Mouse (Mus musculus) cerebellum, postnatal 36 days (tissue): ENCODE measurements around the gene D6Ertd527e.
"Not testable (repeated sequence)": the region's sequence is repeated elsewhere in the genome, so short reads cannot be mapped to it uniquely, and the experiment has no call there.

Experiments
- DNase-seq, 2 experiments: peaks; one replicate each; pipeline ENCODE4 v3.0.0; 2021 to 2022; ENCODE audit warnings: mixed read lengths in 2 of 2

Gene D6Ertd527e

GRCm38 (mm10) chr6:87104123-87104796 lies at the start of gene D6Ertd527e:
TSS of gene D6Ertd527e (plus strand) at chr6:87104746.
- no peak for DNase-seq

- DNase-seq, result no peak
Measured at GRCm38 (mm10) chr6:87059754-87060153, 44.8 kb upstream of the D6Ertd527e start.

GRCm38 (mm10) chr6:87063586-87063985 lies 41.0 kb upstream of the D6Ertd527e start:
- DNase-seq, result no peak

GRCm38 (mm10) chr6:87068209-87068608 lies 36.3 kb upstream of the D6Ertd527e start:
- DNase-seq, result no peak

DNA sequence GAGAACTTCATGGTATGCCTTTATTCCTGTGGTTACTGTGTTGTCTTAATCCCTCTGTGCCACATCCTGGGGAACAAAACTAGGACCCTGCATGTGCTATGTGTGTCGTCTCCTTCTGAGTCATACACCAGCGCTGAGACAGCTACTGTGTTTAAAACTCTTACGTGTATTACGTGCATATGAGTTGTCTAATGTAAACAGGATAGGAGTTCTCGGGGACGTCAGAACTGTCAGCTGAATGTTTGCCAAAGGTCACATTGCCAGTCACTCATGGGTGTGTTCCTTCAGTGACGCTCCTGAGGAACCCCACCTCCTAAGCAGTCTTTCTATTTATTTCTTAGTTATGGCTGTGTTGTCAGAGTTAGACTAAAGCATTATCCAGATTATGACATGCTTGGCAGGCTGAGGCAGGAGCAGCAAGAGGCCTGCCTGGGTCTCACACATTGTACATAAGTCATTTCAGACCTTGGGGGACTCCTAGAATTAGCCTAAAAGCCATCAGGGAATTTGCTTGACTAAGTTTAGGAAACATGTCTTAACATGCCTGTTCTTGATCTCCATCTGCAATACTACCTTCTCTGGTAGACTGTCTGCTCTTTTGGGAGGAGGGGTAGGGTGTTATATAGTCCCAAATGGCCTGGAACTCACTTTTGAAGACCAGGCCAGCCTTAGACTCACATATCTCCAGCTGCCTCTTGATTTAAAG lies 35.2 kb upstream of the D6Ertd527e start:
- no peak for DNase-seq

- no peak for DNase-seq
Measured at GRCm38 (mm10) chr6:87070641-87071040, 33.9 kb upstream of the D6Ertd527e start.

DNA sequence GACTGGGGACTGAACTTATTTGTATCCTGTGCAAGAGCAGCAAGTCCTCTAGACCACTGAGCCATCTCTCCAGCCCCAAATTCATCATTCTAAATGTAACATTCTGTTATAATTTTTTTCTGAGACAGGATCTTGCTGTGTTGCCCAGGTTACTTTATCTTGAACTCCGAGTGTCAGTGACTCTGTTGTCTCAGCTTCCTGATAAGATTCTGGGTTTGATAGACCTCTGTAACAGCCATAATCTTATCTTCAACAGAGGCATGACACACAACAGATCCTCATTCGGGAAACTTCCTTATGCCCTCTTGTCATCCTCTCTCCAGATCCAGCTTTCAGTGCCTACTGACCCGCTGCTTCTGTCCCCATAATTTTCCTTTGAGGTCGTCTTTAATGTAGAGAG lies 31.8 kb upstream of the D6Ertd527e start:
- DNase-seq, result no peak

- DNase-seq, result no peak
Measured at GRCm38 (mm10) chr6:87075092-87075685, 29.4 kb upstream of the D6Ertd527e start.

DNA sequence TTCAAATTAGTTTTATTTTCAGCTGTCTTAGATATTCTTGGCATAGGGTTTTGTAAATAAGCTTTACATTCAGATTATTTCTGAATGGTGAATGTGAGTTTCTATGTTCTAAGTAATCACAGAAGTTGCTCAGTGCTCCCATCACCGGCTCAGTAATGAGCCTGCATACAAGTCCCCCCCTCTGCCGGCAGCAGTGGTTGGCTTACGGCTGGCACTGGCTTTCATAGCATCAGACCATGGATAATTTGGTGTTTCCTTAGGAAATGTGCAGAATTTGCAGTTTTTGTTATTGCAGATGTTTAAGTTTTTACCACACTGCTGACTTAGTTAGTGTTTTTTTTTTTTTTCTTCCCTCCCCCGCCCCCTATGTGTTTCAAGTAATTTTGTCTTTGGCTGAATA lies 25.1 kb upstream of the D6Ertd527e start:
- no peak for DNase-seq

GRCm38 (mm10) chr6:87085026-87085425 lies 19.5 kb upstream of the D6Ertd527e start:
- no peak for DNase-seq

DNA sequence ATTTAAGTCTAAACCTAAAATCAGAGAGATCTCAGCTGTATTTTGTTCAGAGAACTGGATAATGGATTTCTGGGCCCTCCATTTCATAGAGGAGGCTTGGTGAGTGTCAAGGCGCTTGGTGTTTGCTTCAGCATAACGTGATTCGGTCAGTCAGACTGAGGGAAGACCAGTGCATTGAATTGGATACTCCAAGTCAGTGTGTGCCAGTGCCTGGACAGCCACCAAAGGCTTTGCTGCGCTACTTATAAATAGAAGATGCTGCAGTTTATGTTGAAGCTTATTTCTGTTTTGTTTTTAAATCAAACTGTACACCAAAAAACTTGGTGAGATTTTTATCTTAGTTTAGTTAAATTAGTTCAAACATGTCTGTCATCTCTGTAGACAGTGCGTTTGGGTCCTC lies 16.2 kb upstream of the D6Ertd527e start:
- DNase-seq, result no peak

GRCm38 (mm10) chr6:87090877-87091276 lies 13.7 kb upstream of the D6Ertd527e start:
- no peak for DNase-seq

DNA sequence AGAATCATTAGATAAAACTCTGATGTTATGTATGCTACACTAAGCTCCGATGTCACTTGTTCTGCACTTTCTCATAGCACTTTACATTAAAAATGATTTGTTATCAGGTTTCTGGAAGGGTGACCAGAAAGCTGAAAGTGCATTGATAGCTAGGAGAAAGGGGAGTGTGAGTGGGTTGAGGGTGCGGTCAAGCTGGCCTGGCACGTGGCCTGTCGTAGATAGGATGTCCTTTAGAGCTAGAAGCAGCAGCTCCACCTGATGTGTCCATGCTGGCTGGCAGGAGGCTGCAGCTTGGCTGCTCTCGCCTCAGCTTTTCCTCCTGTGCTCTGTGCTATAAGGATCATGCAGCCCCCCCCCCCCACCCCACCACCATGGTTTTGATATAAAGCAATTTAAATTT lies 12.1 kb upstream of the D6Ertd527e start:
- DNase-seq, result no peak

- not testable (repeated sequence) for DNase-seq
Measured at GRCm38 (mm10) chr6:87093631-87094030, 10.9 kb upstream of the D6Ertd527e start.

DNA sequence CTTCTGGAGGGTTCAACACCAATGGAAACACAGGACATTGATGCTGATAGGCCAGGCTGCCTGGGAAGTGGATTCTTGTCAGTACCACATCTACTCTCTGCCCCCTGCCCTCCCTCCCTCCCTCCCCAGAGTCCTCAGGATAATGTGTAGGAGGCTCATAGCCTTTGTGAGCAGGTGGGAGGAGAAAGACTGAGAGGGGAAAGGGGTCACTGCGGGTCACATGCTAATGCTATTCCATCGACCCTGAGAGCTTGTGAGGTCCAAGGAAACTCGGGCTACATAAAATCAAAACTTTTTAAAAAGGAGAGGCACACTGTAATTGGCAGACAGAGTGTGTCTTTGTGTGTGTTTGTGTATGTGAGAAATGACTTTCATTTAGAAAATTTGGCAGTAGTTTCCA lies 5.3 kb upstream of the D6Ertd527e start:
- DNase-seq, result no peak

DNA sequence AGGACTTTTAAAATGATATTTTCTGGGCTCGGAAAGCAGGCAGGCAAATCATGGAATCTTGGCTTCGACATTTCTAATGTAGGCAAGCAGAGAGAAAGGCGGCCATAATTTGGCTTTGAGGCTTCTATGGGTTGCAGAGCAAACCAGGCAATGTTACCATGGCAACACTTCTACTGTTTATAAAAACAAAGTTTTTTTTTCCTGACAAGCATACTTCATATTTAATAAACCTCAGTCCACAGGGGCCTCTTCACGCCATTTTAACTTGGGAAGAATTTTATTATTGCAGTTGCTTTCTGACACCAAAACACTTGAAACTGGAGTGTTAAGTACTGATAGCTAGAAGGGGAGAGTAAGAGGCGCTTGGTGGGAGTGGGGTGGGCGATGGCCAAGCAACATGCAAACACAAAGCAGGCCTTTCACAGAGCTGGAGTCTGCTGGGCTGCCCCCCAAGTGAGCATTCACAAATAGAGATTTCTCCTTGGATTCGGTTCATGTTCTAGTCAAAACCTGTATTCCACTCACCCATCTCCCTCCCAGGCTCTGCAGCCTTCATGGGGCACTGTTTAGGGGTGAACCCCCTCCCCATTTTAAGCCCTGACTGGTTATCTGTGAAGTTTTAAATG lies 4.8 kb upstream of the D6Ertd527e start:
- no peak for DNase-seq

- DNase-seq, result no peak
Measured at GRCm38 (mm10) chr6:87100297-87101020, 4.1 kb upstream of the D6Ertd527e start.

DNA sequence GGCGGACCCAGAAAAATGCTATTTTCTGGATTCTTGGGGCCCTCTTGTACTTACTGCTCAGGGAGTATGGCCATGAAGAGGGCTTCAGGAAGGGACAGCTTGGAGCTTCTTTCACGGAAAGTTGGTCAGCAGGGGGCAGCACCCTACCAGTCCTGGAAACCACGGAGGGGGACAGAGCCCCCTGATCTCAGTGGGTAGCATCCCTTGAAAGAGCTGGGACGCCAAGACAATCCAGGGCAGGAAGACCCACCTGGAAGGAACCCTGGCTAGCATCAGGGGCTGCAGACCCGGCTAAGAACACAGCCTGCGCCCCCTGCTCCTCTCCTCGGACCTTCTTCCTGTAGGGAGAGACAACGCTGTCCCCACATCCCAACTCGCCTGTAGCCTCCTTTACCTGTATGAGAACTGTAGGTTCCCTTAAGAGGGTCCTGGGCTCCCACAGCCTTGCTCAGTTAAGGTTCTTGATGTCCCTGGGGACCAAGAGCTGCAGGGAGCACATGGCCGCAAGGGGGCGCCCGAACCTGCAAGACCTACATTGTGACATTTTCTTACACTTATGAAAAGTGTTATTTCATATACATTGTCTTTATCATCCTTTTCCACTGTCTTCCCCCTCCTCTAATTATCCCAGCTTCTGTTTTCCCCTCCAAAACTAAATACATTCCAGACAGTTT lies 3.1 kb upstream of the D6Ertd527e start:
- peak; percentile 85 for DNase-seq

DNA sequence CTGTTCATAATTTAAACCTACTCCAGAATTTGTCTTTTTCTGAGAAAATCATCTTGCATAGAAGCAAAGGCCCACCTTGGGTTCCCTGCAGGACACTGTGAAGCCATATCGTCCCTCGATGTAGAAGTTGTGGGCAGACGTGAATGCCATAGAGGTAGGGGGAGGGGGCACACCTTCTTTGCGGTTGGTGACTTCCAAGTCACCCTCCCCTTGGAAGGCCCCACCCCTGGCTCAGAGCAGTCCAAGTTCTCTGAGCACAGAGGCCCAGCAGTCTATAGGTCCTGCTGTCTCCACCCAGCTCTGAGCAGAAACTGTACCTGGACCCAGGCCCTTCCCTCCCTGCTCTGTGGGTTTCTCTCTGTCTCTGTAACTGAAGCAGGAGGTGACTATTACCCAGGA lies 2.6 kb upstream of the D6Ertd527e start:
- no peak for DNase-seq

- no peak for DNase-seq
Measured at GRCm38 (mm10) chr6:87102421-87102911, 2.1 kb upstream of the D6Ertd527e start.

DNA sequence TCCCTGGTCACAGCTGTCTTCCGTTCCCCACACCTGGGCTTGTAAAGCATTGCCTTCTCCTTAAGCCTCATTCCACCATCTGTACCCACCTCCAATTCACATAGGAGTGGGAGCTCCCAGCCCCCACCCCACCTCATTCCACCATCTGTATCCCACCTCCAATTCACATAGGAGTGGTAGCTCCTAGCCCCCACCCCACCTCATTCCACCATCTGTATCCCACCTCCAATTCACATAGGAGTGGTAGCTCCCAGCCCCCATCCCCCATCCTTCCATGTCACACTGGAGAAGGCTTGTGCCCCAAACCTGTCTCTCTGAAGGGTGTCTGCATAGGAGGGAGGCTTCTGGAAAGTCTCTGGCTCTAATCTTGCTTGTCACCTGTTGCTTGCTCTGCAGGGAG lies 1.2 kb upstream of the D6Ertd527e start:
- no peak for DNase-seq

DNA sequence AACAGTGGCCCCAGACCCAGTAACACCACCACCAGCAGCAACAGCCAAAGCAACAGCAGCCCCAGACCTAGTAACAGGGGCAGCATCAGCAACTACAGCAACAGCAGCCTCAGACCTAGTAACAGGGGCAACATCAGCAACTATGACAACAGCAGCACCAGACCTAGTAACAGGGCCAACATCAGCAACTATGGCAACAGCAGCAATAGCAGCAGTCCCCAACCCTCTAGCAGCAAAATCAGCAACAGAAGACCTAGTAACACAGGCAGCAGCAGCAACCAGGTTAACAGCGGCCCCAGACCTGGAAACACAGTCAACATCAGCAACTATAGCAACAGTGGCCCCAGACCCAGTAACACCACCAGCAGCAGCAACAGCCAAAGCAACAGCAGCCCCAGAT lies 6.9 kb downstream of the D6Ertd527e start:
- DNase-seq, result no peak
